Mouse (Mus musculus) MEL (cell line): ENCODE data around the gene Tiparp.

Experiments
- CTCF ChIP-seq, 3 experiments: IDR thresholded peaks in 2 of 3; conservative IDR thresholded peaks in 1 of 3; 2 replicates each; pipeline ENCODE4 v1.5.1; 2011 to 2012; ENCODE audit warnings: low read length in 3 of 3, low read depth in 2 of 3, mild to moderate bottlenecking in 2 of 3, improper control_type of control experiment in 1 of 3, inconsistent platforms in 1 of 3, mixed read lengths in 1 of 3, moderate library complexity in 1 of 3; ENCODE audit not compliant: control insufficient read depth in 1 of 3, insufficient read depth in 1 of 3, poor library complexity in 1 of 3, severe bottlenecking in 1 of 3
- ETS1 ChIP-seq: IDR thresholded peaks from 2 replicates; pipeline ENCODE4 v1.6.1; 2012; ENCODE audit warnings: low read depth, mild to moderate bottlenecking, inconsistent platforms, low read length, improper control_type of control experiment, moderate library complexity
- GABPA ChIP-seq: IDR thresholded peaks from 2 replicates; pipeline ENCODE4 v1.6.1; 2012; ENCODE audit warnings: low read depth, mild to moderate bottlenecking, inconsistent platforms, low read length, improper control_type of control experiment, moderate library complexity
- GATA1 ChIP-seq: IDR thresholded peaks from 2 replicates; pipeline ENCODE4 v1.6.1; 2011; ENCODE audit warnings: low read depth, low read length, improper control_type of control experiment
- NRF1 ChIP-seq: IDR thresholded peaks from 2 replicates; pipeline ENCODE4 v1.6.1; 2014; ENCODE audit warnings: low read depth, mild to moderate bottlenecking, inconsistent platforms, low read length, improper control_type of control experiment, moderate library complexity; ENCODE audit not compliant: poor library complexity, insufficient read depth, severe bottlenecking
- POLR2A ChIP-seq, 2 experiments: IDR thresholded peaks; 2 replicates each; pipeline ENCODE4 v1.6.1; 2011 to 2012; ENCODE audit warnings: low read length in 2 of 2, mild to moderate bottlenecking in 2 of 2, control low read depth in 1 of 2, improper control_type of control experiment in 1 of 2, low read depth in 1 of 2, moderate library complexity in 1 of 2; ENCODE audit not compliant: control insufficient read depth in 1 of 2, insufficient read depth in 1 of 2, poor library complexity in 1 of 2
- POLR2AphosphoS2 ChIP-seq: IDR thresholded peaks from 2 replicates; pipeline ENCODE4 v1.6.1; 2011; ENCODE audit warnings: low read length, improper control_type of control experiment
- POLR2AphosphoS5 ChIP-seq: IDR thresholded peaks from 2 replicates; pipeline ENCODE4 v1.6.1; 2012; ENCODE audit warnings: low read depth, borderline replicate concordance, mild to moderate bottlenecking, inconsistent platforms, low read length, moderate library complexity, mixed read lengths
- RAD21 ChIP-seq: IDR thresholded peaks from 2 replicates; pipeline ENCODE4 v1.6.1; 2011; ENCODE audit warnings: mild to moderate bottlenecking, low read depth, low read length, improper control_type of control experiment
- ZKSCAN1 ChIP-seq: IDR thresholded peaks from 2 replicates; pipeline ENCODE4 v1.6.1; 2012; ENCODE audit warnings: low read depth, mild to moderate bottlenecking, inconsistent platforms, low read length, improper control_type of control experiment, moderate library complexity

GRCm38 (mm10) chr3:65562694-65563093 lies 34.5 kb downstream of the Tiparp start:
- TF ChIP-seq ETS1 = no peak
- TF ChIP-seq NRF1 = no peak
- TF ChIP-seq POLR2AphosphoS5 = no peak
- no peak for TF ChIP-seq ZKSCAN1
- TF ChIP-seq CTCF (IDR thresholded peaks at IDR 0.05 in 2 of 3, conservative IDR thresholded peaks at IDR 0.05 in 1 of 3; ENCODE audit: control insufficient read depth in 1 of 3, insufficient read depth in 1 of 3, low read depth in 2 of 3, low read length in 3 of 3, poor library complexity in 1 of 3, severe bottlenecking in 1 of 3) = no peak
- no peak for TF ChIP-seq RAD21
- TF ChIP-seq POLR2AphosphoS2 = no peak
- no peak for TF ChIP-seq GABPA
- TF ChIP-seq GATA1 = no peak
- no peak for TF ChIP-seq POLR2A (IDR thresholded peaks at IDR 0.05; ENCODE audit: control insufficient read depth in 1 of 2, insufficient read depth in 1 of 2, low read depth in 1 of 2, low read length in 2 of 2, poor library complexity in 1 of 2)
